Mouse (Mus musculus) urinary bladder, postnatal 10 days (tissue): ENCODE data around the gene Slc25a39.

Experiments
- DNase-seq: peaks from one replicate; pipeline ENCODE4 v3.0.0; 2022; ENCODE audit warnings: low spot score

Gene Slc25a39

GRCm38 (mm10) chr11:102436471-102436790 is 28.7 kb upstream of the Slc25a39 start:
- DNase-seq, result no peak

GRCm38 (mm10) chr11:102435754-102436470 is 28.2 kb upstream of the Slc25a39 start:
- DNase-seq, result no peak

GRCm38 (mm10) chr11:102434816-102435705 is 27.3 kb upstream of the Slc25a39 start:
- no peak for DNase-seq

- DNase-seq, result no peak
These were observed 26.7 kb upstream of the Slc25a39 start for GRCm38 (mm10) chr11:102434406-102434805.

GRCm38 (mm10) chr11:102433866-102434265 is 26.1 kb upstream of the Slc25a39 start:
- DNase-seq, result no peak

- DNase-seq, result no peak
These were observed 25.1 kb upstream of the Slc25a39 start for GRCm38 (mm10) chr11:102432896-102433295.

- DNase-seq, result no peak
These were observed 24.5 kb upstream of the Slc25a39 start for GRCm38 (mm10) chr11:102432115-102432843.

- DNase-seq, result no peak
These were observed 24.0 kb upstream of the Slc25a39 start for GRCm38 (mm10) chr11:102431728-102432114.

GRCm38 (mm10) chr11:102431018-102431645 is 23.4 kb upstream of the Slc25a39 start:
- no peak for DNase-seq

GRCm38 (mm10) chr11:102430121-102431017 is 22.6 kb upstream of the Slc25a39 start, which contains the start of gene Grn:
TSS of gene Grn (plus strand) at chr11:102430315.
- no peak for DNase-seq

- no peak for DNase-seq
These were observed 21.8 kb upstream of the Slc25a39 start for GRCm38 (mm10) chr11:102429551-102429950.

GRCm38 (mm10) chr11:102428981-102429540 is 21.3 kb upstream of the Slc25a39 start:
- no peak for DNase-seq

GRCm38 (mm10) chr11:102425555-102426316 is 18.0 kb upstream of the Slc25a39 start:
- DNase-seq, result no peak

- no peak for DNase-seq
These were observed 16.9 kb upstream of the Slc25a39 start for GRCm38 (mm10) chr11:102424666-102425065.

GRCm38 (mm10) chr11:102421559-102421958 is 13.8 kb upstream of the Slc25a39 start:
- no peak for DNase-seq

GRCm38 (mm10) chr11:102418887-102419286 is 11.1 kb upstream of the Slc25a39 start:
- no peak for DNase-seq

GRCm38 (mm10) chr11:102417160-102417559 is 9.4 kb upstream of the Slc25a39 start:
- DNase-seq, result no peak

GRCm38 (mm10) chr11:102415034-102415802 is 7.5 kb upstream of the Slc25a39 start:
- no peak for DNase-seq

- DNase-seq, result no peak
These were observed 5.3 kb upstream of the Slc25a39 start for GRCm38 (mm10) chr11:102413059-102413458.
